Mouse (Mus musculus) small intestine, adult 2 months (tissue): ENCODE data around the gene Prkrip1.

Source experiments
- CTCF ChIP-seq: fragments of 200-500 bp; IDR thresholded peaks from 2 replicates; pipeline ENCODE4 v1.5.1; 2012; ENCODE audit warnings: low read depth, mild to moderate bottlenecking, control low read depth, inconsistent platforms, low read length, moderate library complexity, mixed read lengths; ENCODE audit not compliant: insufficient replicate concordance, insufficient read length; ENCODE audit errors: extremely low read depth
- POLR2A ChIP-seq: fragments of 200-500 bp; IDR thresholded peaks from 2 replicates; pipeline ENCODE4 v1.6.1; 2012; ENCODE audit warnings: low read depth, mild to moderate bottlenecking, control low read depth, inconsistent platforms, low read length, moderate library complexity

GRCm38 (mm10) chr5:136152365-136152764, 46.4 kb downstream of the Prkrip1 start:
- TF ChIP-seq CTCF (no peak), POLR2A (no peak)
